Mouse (Mus musculus) lung, postnatal 0 days (tissue): ENCODE data around the gene Lrrc25.
A peak's percentile ranks its signal among the peaks of the same experiment; 100 is the strongest.

ENCODE experiments used
- CTCF ChIP-seq: IDR thresholded peaks from 2 replicates; pipeline ENCODE4 v1.5.1; 2016; ENCODE audit warnings: antibody characterized with exemption, mild to moderate bottlenecking
- EP300 ChIP-seq: IDR thresholded peaks from 2 replicates; pipeline ENCODE4 v1.6.1; 2016; ENCODE audit warnings: antibody characterized with exemption, mild to moderate bottlenecking, control low read depth

GRCm38 (mm10) chr8:70598283-70598682, 17.7 kb upstream of the Lrrc25 start:
- peak; percentile 89 for TF ChIP-seq CTCF
- no peak for TF ChIP-seq EP300
